Mouse (Mus musculus): ENCODE results near the gene BC049762. TPM values are rescaled to one million over a fixed set of nuclear protein-coding genes. Genes with fewer than 3 reads are reported as not detected.

BC049762 gene
- polyA plus RNA-seq, 1 experiment from 2014 or later, result 0.91 TPM

Other genes with a start within 250 kb of the BC049762 start
- not detected in 2 replicates for gene Olfr54, start 248.8 kb downstream of the BC049762 start, polyA plus RNA-seq (2016; fragmentation: Nextera tagmentation; extraction: Ambion mirVana)
- gene Olfr1375, start 214.9 kb downstream of the BC049762 start, polyA plus RNA-seq (2016; fragmentation: Nextera tagmentation; extraction: Ambion mirVana), result not detected in 2 replicates
- 7.7 and 7.9 TPM in 2 replicates for gene Zfp354a, start 203.8 kb downstream of the BC049762 start, polyA plus RNA-seq (2016; fragmentation: Nextera tagmentation; extraction: Ambion mirVana)
- gene Gm12569, start 42.6 kb downstream of the BC049762 start, polyA plus RNA-seq (2016; fragmentation: Nextera tagmentation; extraction: Ambion mirVana), result not detected in 2 replicates
- gene Clk4, start 1.3 kb downstream of the BC049762 start, polyA plus RNA-seq (2016; fragmentation: Nextera tagmentation; extraction: Ambion mirVana), result 101 and 126 TPM in 2 replicates
- 17.0 and 24.1 TPM in 2 replicates for gene Col23a1, start 26.9 kb upstream of the BC049762 start, polyA plus RNA-seq (2016; fragmentation: Nextera tagmentation; extraction: Ambion mirVana)